Mouse (Mus musculus): ENCODE measurements at regions not wholly inside any gene's neighbourhood (a gene's known extent, or its start where the extent isn't known, plus 50 kb on each side); places are given as distances from the start of the nearest gene placed in this dataset.

GRCm38 (mm10) chr1:71755435-71755834, 102.4 kb upstream of the Fn1 start:
- DNase-seq = no peak

- DNase-seq = no peak
These were observed 99.4 kb upstream of the Fn1 start for GRCm38 (mm10) chr1:71752351-71752750.

GRCm38 (mm10) chr1:71751601-71752000, 98.6 kb upstream of the Fn1 start:
- DNase-seq = no peak

GRCm38 (mm10) chr1:71735606-71736005, 82.6 kb upstream of the Fn1 start:
- peak in 1 of 2 experiments; percentile 4 for DNase-seq

- peak in 1 of 2 experiments; percentile 10 for DNase-seq
These were observed 78.6 kb upstream of the Fn1 start for GRCm38 (mm10) chr1:71731623-71732022.

- DNase-seq = no peak
These were observed 78.0 kb upstream of the Fn1 start for GRCm38 (mm10) chr1:71731011-71731410.

- DNase-seq = no peak
These were observed 75.9 kb upstream of the Fn1 start for GRCm38 (mm10) chr1:71728852-71729347.

GRCm38 (mm10) chr1:71723816-71724215, 70.8 kb upstream of the Fn1 start:
- no peak for DNase-seq

GRCm38 (mm10) chr1:71723039-71723397, 70.0 kb upstream of the Fn1 start:
- no peak for DNase-seq

- DNase-seq = no peak
These were observed 69.4 kb upstream of the Fn1 start for GRCm38 (mm10) chr1:71722211-71723038.
